Mouse (Mus musculus) adipose tissue, adult 10 weeks (tissue): Measurements from ENCODE around the gene Psg27. TPM values are rescaled to one million over a fixed set of nuclear protein-coding genes. Genes with fewer than 3 reads are reported as not detected.

Source experiments
- polyA plus RNA-seq: library from polyadenylated mRNA; stranded (reverse); fragments of 350-450 nt; fragmentation: Illumina TruSeq; extraction: RNeasy Lipid Tissue Mini Kit (QIAGEN cat#74804); gene quantifications from one replicate; pipeline ENCODE4 v1.2.3, GENCODE M21; 2014; ENCODE audit warnings: low read depth, low replicate concordance

Gene Psg27
- polyA plus RNA-seq = not detected

DNA sequence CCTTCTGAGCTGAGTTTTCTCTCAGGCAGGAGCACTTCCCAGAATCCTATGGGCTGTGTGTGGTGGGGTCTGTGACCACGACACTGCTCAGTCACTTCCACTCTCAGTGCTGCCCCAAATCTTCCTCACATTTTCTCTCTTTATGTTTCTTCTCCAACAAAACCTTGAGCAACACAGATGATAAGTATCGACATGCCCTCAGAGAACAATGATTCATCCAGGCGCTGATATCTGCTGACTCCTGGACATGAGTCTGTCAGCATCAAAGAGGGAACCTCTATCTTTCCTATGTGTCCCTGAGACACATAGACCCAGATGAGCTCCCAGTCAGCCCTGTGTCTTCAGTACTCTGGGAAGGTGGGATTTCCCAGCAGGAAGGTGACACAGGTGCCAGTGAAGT is at the start of gene Psg27:
TSS of gene Psg27 (minus strand) at position 101 of the 400 bp plus-strand sequence.

DNA sequence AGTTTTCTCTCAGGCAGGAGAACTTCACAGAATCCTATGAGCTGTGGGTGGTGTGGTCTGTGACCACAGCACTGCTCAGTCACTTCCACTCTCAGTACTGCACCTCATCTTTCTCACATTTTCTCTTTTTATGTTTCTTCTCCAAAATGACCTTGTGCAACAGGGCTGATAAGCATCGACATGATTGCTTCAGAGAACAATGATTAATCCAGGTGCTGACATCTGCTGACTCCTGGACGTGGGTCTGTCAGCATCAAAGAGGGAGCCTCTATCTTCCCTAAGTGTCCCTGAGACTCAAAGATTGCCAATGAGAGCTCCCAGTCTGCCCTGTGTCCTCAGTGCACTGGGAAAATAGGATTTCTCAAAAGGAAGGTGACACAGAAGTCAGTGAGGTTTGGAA is 49.3 kb upstream of the Psg27 start, which contains the start of gene Psg23:
TSS of gene Psg23 (minus strand) at position 101 of the 400 bp plus-strand sequence.

DNA sequence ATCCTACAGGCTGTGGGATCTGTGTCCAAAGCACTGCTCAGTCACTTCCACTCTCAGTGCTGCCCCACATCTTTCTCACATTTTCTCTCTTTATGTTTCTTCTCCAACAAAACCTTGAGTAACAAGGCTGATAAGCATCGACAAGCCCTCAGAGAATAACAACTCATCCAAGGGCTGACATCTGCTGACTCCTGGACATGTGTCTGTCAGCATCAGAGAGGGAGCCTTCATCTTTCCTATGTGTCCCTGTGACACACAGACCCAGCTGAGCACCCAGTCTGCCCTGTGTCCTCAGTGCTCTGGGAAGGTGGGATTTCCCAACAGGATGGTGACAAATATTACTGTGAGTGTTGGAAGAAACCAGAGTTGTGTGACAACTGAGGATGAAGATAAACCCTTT is 34.9 kb downstream of the Psg27 start, which contains the start of gene Psg25:
TSS of gene Psg25 (minus strand) at position 101 of the 400 bp plus-strand sequence.

Other genes with a start within 250 kb of the Psg27 start
- not detected for gene Psg18, start 212.3 kb downstream of the Psg27 start, polyA plus RNA-seq
- gene Psg28, start 135.3 kb downstream of the Psg27 start, polyA plus RNA-seq = not detected
- not detected for gene Psg26, start 83.1 kb downstream of the Psg27 start, polyA plus RNA-seq
- gene Psg25, start 35.0 kb downstream of the Psg27 start, polyA plus RNA-seq = not detected
- not detected for gene Psg23, start 49.2 kb upstream of the Psg27 start, polyA plus RNA-seq
- not detected for gene Psg21, start 89.4 kb upstream of the Psg27 start, polyA plus RNA-seq
- not detected for gene Psg20, start 118.9 kb upstream of the Psg27 start, polyA plus RNA-seq
- not detected for gene Psg22, start 150.8 kb upstream of the Psg27 start, polyA plus RNA-seq
- not detected for gene Psg19, start 231.2 kb upstream of the Psg27 start, polyA plus RNA-seq